Mouse (Mus musculus): ENCODE data around the gene Cfap299. TPM values are rescaled to one million over a fixed set of nuclear protein-coding genes. Genes with fewer than 3 reads are reported as not detected.

The Cfap299 gene
- polyA plus RNA-seq, 1 experiment from 2014 or later, result 0.71 TPM

DNA sequence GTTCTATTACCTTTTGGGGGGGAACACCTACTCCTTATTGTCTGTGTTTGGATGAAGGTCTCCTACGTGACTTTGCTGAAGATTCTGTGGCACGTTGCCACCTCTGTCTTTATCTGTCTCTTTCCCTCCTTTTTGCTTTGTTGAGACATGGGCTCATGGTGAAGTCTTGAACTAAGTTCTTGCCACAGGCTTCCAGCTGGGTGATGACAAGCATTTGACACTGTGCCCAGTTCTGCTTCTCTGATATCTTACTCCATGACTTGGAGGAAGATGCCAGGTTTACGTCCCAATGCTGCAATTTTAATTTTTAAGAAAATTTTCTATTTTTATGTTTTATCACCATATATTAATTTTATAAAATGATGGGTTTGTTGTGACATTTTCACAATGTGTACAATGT lies 147.4 kb downstream of the Cfap299 start:
- Histone ChIP-seq H3K27me3 (no peaks in the 10 kb centered on the region), H3K9me3 (no peaks in the 10 kb centered on the region), H3K36me3 (no peaks in the 10 kb centered on the region), H3K4me2 (replicated peaks) (no peak overlapping the region), H3K4me1 (no peaks in the 10 kb centered on the region), H3K27ac (replicated peaks) (no peak overlapping the region), H3K4me3 (no peak overlapping the region), H3K9ac (replicated peaks) (no peak overlapping the region)
- 87% methylated on average over 3 of the region's 3 CpGs for WGBS
- no peak for ATAC-seq (ENCODE audit: low FRiP score, low read depth)

DNA sequence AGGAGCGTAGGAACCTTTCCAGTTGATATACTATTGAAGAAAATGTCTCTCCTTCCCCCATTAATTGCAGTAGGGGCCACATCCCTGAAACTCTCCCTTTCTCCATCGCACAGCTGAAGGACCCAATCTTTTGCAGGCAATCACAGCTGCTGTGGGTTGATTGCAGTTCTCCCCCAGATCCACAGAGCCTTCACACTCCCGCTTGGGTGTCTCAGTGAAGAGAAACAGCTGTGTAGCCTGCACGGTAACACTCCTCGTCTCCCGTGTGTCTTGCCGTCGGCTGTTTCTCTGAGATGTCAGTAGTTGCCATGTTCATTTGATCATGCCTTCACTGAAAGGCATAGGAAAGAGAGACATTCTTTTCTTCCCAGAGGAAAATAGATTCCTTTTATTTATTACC lies 148.2 kb downstream of the Cfap299 start:
- Histone ChIP-seq H3K4me1 (no peaks in the 10 kb centered on the region), H3K27me3 (no peaks in the 10 kb centered on the region), H3K9ac (replicated peaks) (no peak overlapping the region), H3K27ac (replicated peaks) (no peak overlapping the region), H3K4me3 (no peak overlapping the region), H3K9me3 (no peaks in the 10 kb centered on the region), H3K4me2 (replicated peaks) (no peak overlapping the region), H3K36me3 (no peaks in the 10 kb centered on the region)
- ATAC-seq (ENCODE audit: low FRiP score, low read depth), result no peak
- 86% methylated on average over 8 of the region's 8 CpGs for WGBS

DNA sequence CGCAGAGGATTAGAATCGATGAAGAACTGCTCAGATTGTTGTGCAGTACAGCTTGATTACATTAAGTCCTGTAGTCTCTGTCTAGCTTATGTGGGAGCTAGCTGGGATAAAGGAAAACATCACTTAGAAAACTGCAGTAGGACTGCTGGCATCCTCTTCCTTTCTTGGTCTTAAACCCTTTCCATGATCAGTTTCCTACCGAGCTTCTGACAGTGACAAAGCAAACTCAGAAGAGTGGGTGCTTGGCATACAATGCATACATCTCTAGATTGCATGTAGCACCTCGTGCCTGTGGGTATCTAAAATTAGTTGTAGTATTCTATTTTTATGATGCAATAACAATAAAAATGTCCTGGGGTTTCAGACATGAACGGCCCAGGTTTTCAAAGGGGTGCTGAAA lies 154.4 kb downstream of the Cfap299 start:
- Histone ChIP-seq H3K4me3 (no peak overlapping the region), H3K27ac (replicated peaks) (no peak overlapping the region), H3K4me1 (no peaks in the 10 kb centered on the region), H3K9me3 (no peaks in the 10 kb centered on the region), H3K4me2 (replicated peaks) (no peak overlapping the region), H3K27me3 (no peaks in the 10 kb centered on the region), H3K36me3 (no peaks in the 10 kb centered on the region), H3K9ac (replicated peaks) (no peak overlapping the region)
- ATAC-seq (ENCODE audit: low FRiP score, low read depth), result no peak
- WGBS, result 73% methylated on average over 5 of the region's 5 CpGs

DNA sequence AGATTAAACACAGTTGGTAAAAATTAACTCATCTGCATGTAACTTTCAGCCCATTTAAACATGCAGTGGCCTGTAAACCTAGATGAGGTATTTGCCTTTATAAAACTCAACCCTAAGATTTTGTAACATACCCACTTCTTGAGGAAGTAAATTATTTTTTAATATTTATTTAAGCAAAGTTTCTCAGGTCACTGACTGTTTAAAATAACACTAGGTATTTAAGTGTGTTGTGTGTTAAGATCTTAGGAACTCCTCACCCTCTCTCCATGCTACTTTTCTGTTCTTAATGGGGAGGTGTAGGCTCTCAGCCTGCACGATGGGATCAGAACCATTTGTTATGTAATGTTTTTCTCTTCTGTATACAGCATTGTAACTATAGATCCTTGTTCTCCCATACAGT lies 156.1 kb downstream of the Cfap299 start:
- H3K9ac ChIP-seq (replicated peaks), result no peak overlapping the region
- no peak for ATAC-seq (ENCODE audit: low FRiP score, low read depth)
- 89% methylated on average over 1 of the region's 1 CpGs for WGBS
- H3K4me1 ChIP-seq, result no peaks in the 10 kb centered on the region
- no peak overlapping the region for H3K27ac ChIP-seq (replicated peaks)
- H3K36me3 ChIP-seq, result no peaks in the 10 kb centered on the region
- H3K9me3 ChIP-seq, result no peaks in the 10 kb centered on the region
- H3K27me3 ChIP-seq, result no peaks in the 10 kb centered on the region
- no peak overlapping the region for H3K4me2 ChIP-seq (replicated peaks)
- no peak overlapping the region for H3K4me3 ChIP-seq

DNA sequence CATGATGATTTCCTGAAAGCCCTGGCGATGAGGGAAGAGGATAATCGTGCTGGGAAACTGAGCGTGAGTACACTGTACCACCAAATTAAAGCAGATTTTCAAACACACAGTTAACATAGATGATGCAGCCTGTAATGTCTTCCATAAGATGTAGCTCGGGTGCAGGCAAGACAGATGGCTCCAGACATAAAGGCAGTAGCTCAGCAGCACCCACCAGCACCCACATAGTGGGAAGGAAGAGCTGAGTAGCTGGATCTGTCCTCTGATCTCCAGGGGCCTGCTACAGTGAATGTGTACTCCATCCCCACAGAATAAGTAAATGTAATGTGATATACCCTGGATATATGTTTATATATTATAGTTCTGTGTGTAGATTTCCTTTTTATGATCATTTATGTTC lies 169.2 kb downstream of the Cfap299 start:
- ATAC-seq (ENCODE audit: low FRiP score, low read depth), result no peak
- no peak overlapping the region for H3K9ac ChIP-seq (replicated peaks)
- no peak overlapping the region for H3K4me2 ChIP-seq (replicated peaks)
- 86% methylated on average over 4 of the region's 4 CpGs for WGBS
- H3K36me3 ChIP-seq, result no peaks in the 10 kb centered on the region
- no peaks in the 10 kb centered on the region for H3K4me1 ChIP-seq
- no peak overlapping the region for H3K4me3 ChIP-seq
- no peaks in the 10 kb centered on the region for H3K9me3 ChIP-seq
- no peaks in the 10 kb centered on the region for H3K27me3 ChIP-seq
- H3K27ac ChIP-seq (replicated peaks), result no peak overlapping the region

DNA sequence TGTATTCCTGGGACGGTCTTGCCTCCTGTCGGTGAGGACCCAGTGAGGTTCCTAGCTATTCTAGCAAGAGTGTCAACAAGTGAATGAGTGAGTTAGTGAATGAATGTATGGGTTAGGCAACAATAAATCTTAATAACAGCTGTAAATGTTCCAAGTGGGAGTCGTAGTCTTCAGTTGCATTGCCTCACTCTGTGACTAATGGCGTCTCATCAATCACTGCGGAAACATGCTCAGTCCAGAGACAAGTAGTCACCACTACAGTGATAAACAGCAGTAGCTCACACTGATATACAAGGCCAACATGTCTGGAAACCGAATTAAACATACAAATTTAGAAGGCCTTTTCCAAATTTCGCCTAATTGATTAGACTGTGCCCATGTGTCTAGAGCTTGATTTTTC lies 187.1 kb downstream of the Cfap299 start:
- ATAC-seq (ENCODE audit: low FRiP score, low read depth), result no peak
- no peak overlapping the region for H3K4me3 ChIP-seq
- H3K4me1 ChIP-seq, result no peaks in the 10 kb centered on the region
- H3K9me3 ChIP-seq, result no peaks in the 10 kb centered on the region
- H3K9ac ChIP-seq (replicated peaks), result no peak overlapping the region
- no peak overlapping the region for H3K4me2 ChIP-seq (replicated peaks)
- H3K27ac ChIP-seq (replicated peaks), result no peak overlapping the region
- H3K36me3 ChIP-seq, result no peaks in the 10 kb centered on the region
- 89% methylated on average over 7 of the region's 7 CpGs for WGBS
- H3K27me3 ChIP-seq, result no peaks in the 10 kb centered on the region

DNA sequence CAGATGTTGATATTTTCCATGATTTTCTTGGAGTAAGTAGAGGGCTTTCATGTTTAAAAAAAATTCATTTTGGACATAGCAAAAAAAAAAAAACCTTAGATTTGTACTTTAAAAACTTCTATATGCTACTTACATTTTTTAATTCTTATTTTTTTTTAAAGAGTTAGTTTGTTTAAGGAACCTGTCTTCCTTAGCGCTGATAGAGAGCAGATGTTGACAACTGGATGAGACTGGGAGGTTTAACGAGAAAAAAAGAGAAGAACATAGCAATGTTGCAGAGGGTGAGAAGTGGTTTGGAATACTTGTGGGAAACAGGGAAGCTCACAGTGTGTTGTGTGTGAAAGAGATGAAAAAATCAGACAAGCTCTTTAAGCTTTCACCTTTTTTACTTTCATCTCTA lies 191.0 kb downstream of the Cfap299 start:
- H3K27ac ChIP-seq (replicated peaks), result no peak overlapping the region
- no peaks in the 10 kb centered on the region for H3K4me1 ChIP-seq
- no peak overlapping the region for H3K9ac ChIP-seq (replicated peaks)
- H3K4me2 ChIP-seq (replicated peaks), result no peak overlapping the region
- WGBS, result 75% methylated on average over 2 of the region's 2 CpGs
- H3K9me3 ChIP-seq, result no peaks in the 10 kb centered on the region
- H3K36me3 ChIP-seq, result no peaks in the 10 kb centered on the region
- no peaks in the 10 kb centered on the region for H3K27me3 ChIP-seq
- no peak overlapping the region for H3K4me3 ChIP-seq
- ATAC-seq (ENCODE audit: low FRiP score, low read depth), result no peak

DNA sequence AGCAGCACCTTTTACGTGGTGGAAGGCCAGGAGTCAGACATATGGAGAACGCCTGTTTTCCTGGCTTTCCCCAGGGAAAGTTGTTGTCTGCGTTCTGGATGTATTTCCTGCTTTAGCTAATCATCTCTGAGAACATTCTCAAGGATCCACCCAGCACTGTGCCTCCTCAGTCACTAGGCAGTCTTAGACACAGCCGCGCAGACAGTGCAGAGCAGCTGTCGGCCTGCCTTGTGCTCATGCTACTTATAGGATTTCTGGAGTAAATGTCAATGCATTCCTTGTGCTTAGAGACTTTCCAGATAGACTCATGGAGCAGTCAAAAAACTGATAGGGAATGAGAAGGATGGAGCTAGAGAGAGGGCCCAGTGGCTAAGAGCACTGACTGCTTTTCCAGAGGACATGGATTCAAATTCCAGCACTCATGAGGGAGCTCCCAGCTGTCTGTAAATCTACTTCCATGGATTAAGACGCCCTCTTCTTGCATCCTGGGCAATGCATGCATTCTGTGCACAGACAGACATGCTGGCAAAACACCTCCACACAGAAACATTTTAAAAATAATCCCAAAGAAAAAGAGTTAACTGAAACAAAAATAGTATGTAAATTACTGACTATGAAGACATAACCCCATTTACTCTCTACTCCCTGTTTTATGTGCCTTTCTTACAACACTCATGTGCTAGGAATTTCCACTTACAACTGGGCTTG lies 193.3 kb downstream of the Cfap299 start:
- ATAC-seq (ENCODE audit: low FRiP score, low read depth), result no peak
- H3K9ac ChIP-seq (replicated peaks), result no peak overlapping the region
- H3K27ac ChIP-seq (replicated peaks), result no peak overlapping the region
- WGBS, result 94% methylated on average over 7 of the region's 7 CpGs
- no peaks in the 10 kb centered on the region for H3K36me3 ChIP-seq
- H3K4me3 ChIP-seq, result no peak overlapping the region
- H3K9me3 ChIP-seq, result no peaks in the 10 kb centered on the region
- no peaks in the 10 kb centered on the region for H3K27me3 ChIP-seq
- H3K4me2 ChIP-seq (replicated peaks), result no peak overlapping the region
- H3K4me1 ChIP-seq, result no peaks in the 10 kb centered on the region

DNA sequence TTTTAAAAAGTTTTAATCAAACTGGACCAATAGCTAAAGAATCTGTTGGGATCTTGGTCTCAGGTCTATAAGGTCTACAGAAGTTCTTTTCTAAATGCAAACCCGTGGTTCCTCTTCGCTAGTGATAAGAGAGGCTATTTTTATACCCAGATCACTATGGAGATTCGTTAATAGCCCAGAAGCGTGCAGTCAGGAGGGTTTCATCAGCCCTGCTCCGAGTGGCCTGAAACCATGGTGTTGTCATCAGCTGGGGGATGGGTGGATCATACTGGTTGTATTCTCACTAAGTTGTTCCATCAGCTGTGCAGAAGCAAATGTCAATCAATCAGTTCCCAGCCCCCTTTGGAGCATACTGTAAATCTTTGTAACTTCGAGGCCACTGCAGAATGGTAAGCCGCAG lies 193.9 kb downstream of the Cfap299 start:
- no peak overlapping the region for H3K27ac ChIP-seq (replicated peaks)
- H3K4me1 ChIP-seq, result no peaks in the 10 kb centered on the region
- no peak overlapping the region for H3K4me2 ChIP-seq (replicated peaks)
- no peak for ATAC-seq (ENCODE audit: low FRiP score, low read depth)
- H3K27me3 ChIP-seq, result no peaks in the 10 kb centered on the region
- no peak overlapping the region for H3K9ac ChIP-seq (replicated peaks)
- H3K9me3 ChIP-seq, result no peaks in the 10 kb centered on the region
- H3K4me3 ChIP-seq, result no peak overlapping the region
- WGBS, result 88% methylated on average over 7 of the region's 7 CpGs
- no peaks in the 10 kb centered on the region for H3K36me3 ChIP-seq

DNA sequence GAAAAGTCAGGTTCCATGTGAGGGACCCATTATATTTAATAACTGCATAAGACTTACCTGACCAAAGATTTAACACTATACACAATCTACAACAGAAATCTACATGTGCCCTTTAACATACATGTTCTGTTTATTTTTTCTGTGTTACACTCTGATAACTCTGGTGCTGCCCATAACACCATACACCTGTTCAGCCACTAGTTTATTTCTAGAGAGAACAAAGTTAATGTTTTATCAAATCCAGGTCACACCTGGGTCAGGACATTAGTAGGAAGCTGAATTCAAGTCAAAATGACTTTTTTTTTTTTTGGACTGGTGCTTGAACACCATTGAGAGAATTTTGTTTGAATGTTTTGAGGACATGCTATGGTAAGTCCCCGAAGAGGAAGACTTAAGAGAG lies 194.7 kb downstream of the Cfap299 start:
- Histone ChIP-seq H3K4me3 (no peak overlapping the region), H3K27ac (replicated peaks) (no peak overlapping the region), H3K4me2 (replicated peaks) (no peak overlapping the region), H3K4me1 (no peaks in the 10 kb centered on the region), H3K9me3 (no peaks in the 10 kb centered on the region), H3K27me3 (no peaks in the 10 kb centered on the region), H3K36me3 (no peaks in the 10 kb centered on the region), H3K9ac (replicated peaks) (no peak overlapping the region)
- ATAC-seq (ENCODE audit: low FRiP score, low read depth), result no peak
- 89% methylated on average over 1 of the region's 1 CpGs for WGBS

DNA sequence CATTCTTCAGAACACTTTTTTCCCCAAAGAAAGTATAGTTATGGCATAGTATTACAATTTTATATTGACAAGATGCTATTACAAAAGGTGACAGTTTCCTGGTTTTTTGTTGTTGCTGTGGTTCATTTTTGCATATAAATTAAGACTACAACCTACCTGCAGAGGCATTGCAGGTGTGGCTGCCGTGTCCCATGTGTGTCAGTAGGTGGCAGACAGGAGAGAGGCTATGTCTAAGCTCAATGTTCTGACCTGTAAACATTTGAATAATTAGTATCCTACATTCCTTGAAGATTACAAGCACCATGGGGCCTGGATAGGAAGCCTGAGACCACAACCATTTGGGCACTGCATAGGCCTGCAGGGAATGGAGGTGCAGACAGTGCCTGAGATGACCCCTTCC lies 212.2 kb downstream of the Cfap299 start:
- no peaks in the 10 kb centered on the region for H3K27me3 ChIP-seq
- H3K4me2 ChIP-seq (replicated peaks), result no peak overlapping the region
- WGBS, result 79% methylated on average over 1 of the region's 1 CpGs
- no peaks in the 10 kb centered on the region for H3K9me3 ChIP-seq
- no peak for ATAC-seq (ENCODE audit: low FRiP score, low read depth)
- H3K4me1 ChIP-seq, result no peaks in the 10 kb centered on the region
- no peak overlapping the region for H3K27ac ChIP-seq (replicated peaks)
- H3K4me3 ChIP-seq, result no peak overlapping the region
- no peaks in the 10 kb centered on the region for H3K36me3 ChIP-seq
- no peak overlapping the region for H3K9ac ChIP-seq (replicated peaks)

DNA sequence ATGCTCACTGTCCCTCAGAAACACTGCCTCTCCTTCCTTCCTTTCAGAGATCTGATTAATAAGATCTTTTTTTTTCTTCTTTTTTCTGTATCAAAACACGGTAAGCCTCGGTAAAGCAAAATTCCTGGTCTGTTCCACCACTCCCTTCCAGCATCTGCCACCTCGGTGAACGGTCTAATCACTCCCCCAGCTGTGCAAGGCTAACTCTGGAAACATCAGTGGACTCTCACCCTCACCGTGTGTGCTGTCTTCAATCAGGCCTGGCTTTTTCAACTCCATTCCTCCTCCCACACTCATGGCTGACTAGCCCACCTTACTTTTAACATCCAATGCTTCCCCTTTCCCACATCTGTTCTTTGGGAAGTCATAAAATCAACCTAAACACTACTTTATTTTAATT lies 221.2 kb downstream of the Cfap299 start:
- Histone ChIP-seq H3K9me3 (no peaks in the 10 kb centered on the region), H3K4me2 (replicated peaks) (no peak overlapping the region), H3K27ac (replicated peaks) (no peak overlapping the region), H3K9ac (replicated peaks) (no peak overlapping the region), H3K4me1 (no peaks in the 10 kb centered on the region), H3K4me3 (no peak overlapping the region), H3K27me3 (no peaks in the 10 kb centered on the region), H3K36me3 (no peaks in the 10 kb centered on the region)
- ATAC-seq (ENCODE audit: low FRiP score, low read depth), result no peak
- WGBS, result 71% methylated on average over 5 of the region's 5 CpGs

DNA sequence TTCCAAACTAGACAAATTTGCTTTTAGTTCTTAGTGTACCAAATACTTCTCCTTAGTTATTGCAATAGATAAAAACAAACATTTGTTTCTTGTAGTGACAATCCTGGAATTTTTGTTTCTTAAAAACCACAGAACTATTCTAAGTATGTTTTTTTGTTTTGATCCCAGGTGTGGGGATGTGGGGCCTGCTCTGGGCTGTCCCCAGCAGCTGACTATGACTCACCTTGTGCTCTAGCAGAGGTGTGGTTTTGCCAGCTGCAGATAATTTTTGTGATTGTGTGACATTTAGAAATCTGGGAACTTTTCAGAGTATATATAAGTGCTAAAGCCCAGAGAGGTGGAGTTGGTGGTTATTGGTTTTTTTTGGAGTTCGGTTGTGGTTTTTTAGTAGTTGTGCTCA lies 221.8 kb downstream of the Cfap299 start:
- no peak overlapping the region for H3K4me3 ChIP-seq
- H3K9me3 ChIP-seq, result no peaks in the 10 kb centered on the region
- ATAC-seq (ENCODE audit: low FRiP score, low read depth), result no peak
- H3K36me3 ChIP-seq, result no peaks in the 10 kb centered on the region
- no peak overlapping the region for H3K9ac ChIP-seq (replicated peaks)
- no peak overlapping the region for H3K27ac ChIP-seq (replicated peaks)
- H3K27me3 ChIP-seq, result no peaks in the 10 kb centered on the region
- 81% methylated on average over 1 of the region's 1 CpGs for WGBS
- no peak overlapping the region for H3K4me2 ChIP-seq (replicated peaks)
- H3K4me1 ChIP-seq, result no peaks in the 10 kb centered on the region

Measured in midbrain, embryonic 12.5 days (tissue).